Mouse (Mus musculus) liver, embryonic 16.5 days (tissue): Measurements from ENCODE around the gene Gm27235. TPM values are rescaled to one million over a fixed set of nuclear protein-coding genes. Genes with fewer than 3 reads are reported as not detected.
"Not testable (repeated sequence)": the region's sequence is repeated elsewhere in the genome, so short reads cannot be mapped to it uniquely, and the experiment has no call there.

ENCODE experiments used
- ATAC-seq: fragments of 200-750 bp; cut with Nextera tagmentation; 2 replicates; pipeline ENCODE4 v1.8.0; 2017; ENCODE audit warnings: low read depth, mild to moderate bottlenecking, moderate number of reproducible peaks, moderate library complexity
- H3K27ac ChIP-seq: fragments of 300-500 bp; sonication (generic); 2 replicates; pipeline ENCODE4 v1.5.1; 2014; ENCODE audit warnings: mild to moderate bottlenecking, low read length
- H3K27me3 ChIP-seq: fragments of 300-500 bp; sonication (generic); 2 replicates; pipeline ENCODE4 v1.6.1; 2014; ENCODE audit warnings: low read depth, low read length, mixed read lengths; ENCODE audit not compliant: control insufficient read depth, insufficient read depth
- H3K36me3 ChIP-seq: fragments of 300-500 bp; sonication (generic); 2 replicates; pipeline ENCODE4 v1.6.1; 2014; ENCODE audit warnings: mild to moderate bottlenecking; ENCODE audit not compliant: control insufficient read depth, insufficient read depth
- H3K4me1 ChIP-seq: fragments of 300-500 bp; sonication (generic); 2 replicates; pipeline ENCODE4 v1.6.1; 2014; ENCODE audit warnings: low read depth, low read length, mixed read lengths; ENCODE audit not compliant: control insufficient read depth
- H3K4me2 ChIP-seq: fragments of 300-500 bp; sonication (generic); 2 replicates; pipeline ENCODE4 v1.6.1; 2014; ENCODE audit warnings: low read depth, low read length, mixed read lengths
- H3K4me3 ChIP-seq: fragments of 300-500 bp; sonication (generic); 2 replicates; pipeline ENCODE4 v1.5.1; 2014; ENCODE audit warnings: low read depth, mild to moderate bottlenecking, low read length
- H3K9ac ChIP-seq: fragments of 300-500 bp; sonication (generic); 2 replicates; pipeline ENCODE4 v1.6.1; 2014; ENCODE audit warnings: low read depth, low read length
- H3K9me3 ChIP-seq: fragments of 300-500 bp; sonication (generic); replicated peaks from 2 replicates; pipeline ENCODE4 v1.6.1; 2016; ENCODE audit warnings: low read length; ENCODE audit not compliant: control insufficient read depth
- WGBS: fragments of 180-500 bp; shearing (Covaris S2); extraction: QIAGEN DNeasy Blood & Tissue Kit; methylation state at CpG from one replicate; pipeline ENCODE4 v1.1.7; 2014; ENCODE audit not compliant: insufficient replicate concordance; 5-methylcytosine and 5-hydroxymethylcytosine counted together
- polyA plus RNA-seq: library from polyadenylated mRNA; unstranded; fragments of >200 nt; fragmentation: Nextera tagmentation; extraction: Ambion mirVana; gene quantifications from 2 replicates; pipeline ENCODE4 v1.2.1, GENCODE M21; 2015

The Gm27235 gene
- polyA plus RNA-seq, result not detected in 2 replicates

GRCm38 (mm10) chr9:35790001-35790400 is at the start of gene Gm27235, which contains the start of gene D730048I06Rik:
Gene Gm27235 (minus strand): TSS chr9:35790101.
Gene D730048I06Rik (minus strand): TSS chr9:35790112.
- H3K9me3 ChIP-seq, result no peaks in the 10 kb centered on the region
- no peaks in the 10 kb centered on the region for H3K27me3 ChIP-seq
- no peak within 1 kb of the TSS for H3K9ac ChIP-seq
- ATAC-seq, result no peak
- no peak within 1 kb of the TSS for H3K4me3 ChIP-seq
- H3K36me3 ChIP-seq, result no peaks in the 10 kb centered on the region
- H3K4me1 ChIP-seq, result no peaks in the 10 kb centered on the region
- 67% methylated on average over 3 of the region's 3 CpGs for WGBS
- no peak within 1 kb of the TSS for H3K27ac ChIP-seq
- no peak within 1 kb of the TSS for H3K4me2 ChIP-seq

GRCm38 (mm10) chr9:35817881-35818280 is 28.0 kb upstream of the Gm27235 start:
- H3K36me3 ChIP-seq, H3K4me2 ChIP-seq, H3K4me3 ChIP-seq, ATAC-seq, H3K9me3 ChIP-seq, H3K27ac ChIP-seq, H3K4me1 ChIP-seq, H3K27me3 ChIP-seq, H3K9ac ChIP-seq: not testable (repeated sequence)
- WGBS, result 84% methylated on average over 15 of the region's 15 CpGs

- Histone ChIP-seq H3K4me1 (no peaks in the 10 kb centered on the region), H3K9ac (no peak overlapping the region), H3K9me3 (no peaks in the 10 kb centered on the region), H3K4me3 (no peak overlapping the region), H3K27ac (no peak overlapping the region), H3K36me3 (no peaks in the 10 kb centered on the region), H3K4me2 (no peak overlapping the region), H3K27me3 (no peaks in the 10 kb centered on the region)
- no peak for ATAC-seq
These were observed 8.2 kb upstream of the Gm27235 start for GRCm38 (mm10) chr9:35798146-35798545.

- Histone ChIP-seq H3K4me1 (no peaks in the 10 kb centered on the region), H3K27ac (no peak within 1 kb of the TSS), H3K27me3 (no peaks in the 10 kb centered on the region), H3K36me3 (no peaks in the 10 kb centered on the region), H3K4me3 (no peak within 1 kb of the TSS), H3K4me2 (no peak within 1 kb of the TSS), H3K9me3 (no peaks in the 10 kb centered on the region), H3K9ac (no peak within 1 kb of the TSS)
- ATAC-seq, result no peak
- 39% methylated on average over 3 of the region's 3 CpGs for WGBS
These were observed 11.9 kb downstream of the Gm27235 start, which contains the start of gene Gm17727 for GRCm38 (mm10) chr9:35778009-35778408. Gene Gm17727 (minus strand): TSS chr9:35778109.

GRCm38 (mm10) chr9:35756843-35757242 is 33.1 kb downstream of the Gm27235 start:
- ATAC-seq, result no peak
- no peak overlapping the region for H3K27ac ChIP-seq
- H3K27me3 ChIP-seq, result no peaks in the 10 kb centered on the region
- no peaks in the 10 kb centered on the region for H3K9me3 ChIP-seq
- no peak overlapping the region for H3K9ac ChIP-seq
- no peak overlapping the region for H3K4me2 ChIP-seq
- H3K4me1 ChIP-seq, result no peaks in the 10 kb centered on the region
- no peaks in the 10 kb centered on the region for H3K36me3 ChIP-seq
- H3K4me3 ChIP-seq, result no peak overlapping the region

- no peaks in the 10 kb centered on the region for H3K4me1 ChIP-seq
- H3K27ac ChIP-seq, result no peak within 1 kb of the TSS
- H3K9ac ChIP-seq, result no peak within 1 kb of the TSS
- no peaks in the 10 kb centered on the region; the same call in 1 of the 2 replicates for H3K9me3 ChIP-seq
- no peaks in the 10 kb centered on the region for H3K36me3 ChIP-seq
- H3K27me3 ChIP-seq, result no peaks in the 10 kb centered on the region
- H3K4me3 ChIP-seq, result no peak within 1 kb of the TSS
- no peak for ATAC-seq
- H3K4me2 ChIP-seq, result no peak within 1 kb of the TSS
These were observed 49.2 kb downstream of the Gm27235 start, which contains the start of gene Gm17677 for GRCm38 (mm10) chr9:35740749-35741148. Gene Gm17677 (plus strand): TSS chr9:35741049.

Other genes with a start within 250 kb of the Gm27235 start
- gene Ddx25, start 231.6 kb downstream of the Gm27235 start, polyA plus RNA-seq, result 0.14 and 0.18 TPM in 2 replicates
- 5.2 and 5.8 TPM in 2 replicates for gene Pus3, start 231.5 kb downstream of the Gm27235 start, polyA plus RNA-seq
- 0.05 and 0.09 TPM in 2 replicates for gene Pate2, start 219.8 kb downstream of the Gm27235 start, polyA plus RNA-seq
- 9.0 and 9.4 TPM in 2 replicates for gene Hyls1, start 219.7 kb downstream of the Gm27235 start, polyA plus RNA-seq
- gene Pate4, start 178.2 kb downstream of the Gm27235 start, polyA plus RNA-seq, result not detected in 2 replicates
- not detected in 2 replicates for gene Pate3, start 141.9 kb downstream of the Gm27235 start, polyA plus RNA-seq
- gene Pate1, start 102.7 kb downstream of the Gm27235 start, polyA plus RNA-seq, result not detected in 2 replicates
- not detected in 2 replicates for gene Gm17677, start 49.1 kb downstream of the Gm27235 start, polyA plus RNA-seq
- not detected in 2 replicates for gene Gm17727, start 12.0 kb downstream of the Gm27235 start, polyA plus RNA-seq
- not detected in 2 replicates for gene D730048I06Rik, start within 50 bp of the Gm27235 start, polyA plus RNA-seq
- gene 9230110F15Rik, start 54.0 kb upstream of the Gm27235 start, polyA plus RNA-seq, result not detected in 2 replicates
- gene 9230113P08Rik, start 118.3 kb upstream of the Gm27235 start, polyA plus RNA-seq, result not detected in 2 replicates